Mouse (Mus musculus): ENCODE measurements around the gene Slc35f2. TPM values are rescaled to one million over a fixed set of nuclear protein-coding genes. Genes with fewer than 3 reads are reported as not detected.

Gene Slc35f2
- 6.4 and 6.7 TPM in 2 replicates for polyA plus RNA-seq (2015; fragmentation: Nextera tagmentation; extraction: Ambion mirVana)

DNA sequence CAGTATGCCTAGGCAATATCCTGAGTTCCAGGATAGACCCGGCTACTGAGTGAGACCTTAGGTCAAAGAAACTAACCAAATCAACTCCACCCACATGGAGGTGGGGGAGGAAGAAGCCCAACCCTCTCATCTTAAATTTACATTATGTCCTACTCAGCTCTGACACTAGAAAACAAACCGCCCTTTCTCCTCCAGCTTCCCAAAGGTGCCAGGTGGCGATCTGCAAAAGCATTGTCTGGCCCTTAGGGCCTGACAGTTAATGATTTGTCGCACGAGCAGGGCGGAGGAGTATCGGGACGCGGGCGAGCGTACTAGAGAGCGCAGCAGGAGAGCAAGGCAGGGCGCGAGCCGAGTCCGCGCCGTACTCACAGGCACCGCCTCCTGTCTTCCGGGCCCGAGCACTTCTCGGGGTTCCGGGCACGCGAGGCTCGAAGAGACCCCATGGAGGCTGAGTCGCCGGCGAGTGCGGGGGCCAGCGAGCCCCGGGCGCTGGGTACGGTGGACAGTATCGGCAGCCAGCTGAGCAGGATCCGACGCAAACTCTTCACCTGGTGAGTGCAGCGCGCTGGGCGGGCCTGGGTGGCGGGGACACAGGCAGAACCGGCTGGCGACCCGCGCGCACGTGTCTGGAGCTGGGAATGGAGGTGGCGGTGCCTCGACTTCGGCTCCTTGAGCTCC, at the start of gene Slc35f2:
TSS of gene Slc35f2 (plus strand) at position 195 of the 678 bp plus-strand sequence.
- Histone ChIP-seq H3K27ac (replicated peaks) (no peak within 1 kb of the TSS), H3K27me3 (peaks cover 17% of the 10 kb centered on the region; the same call in 1 of the 2 replicates), H3K36me3 (no peaks in the 10 kb centered on the region), H3K9me3 (replicated peaks) (no peaks in the 10 kb centered on the region), H3K4me2 (replicated peaks) (peak within 1 kb of the TSS; percentile 97), H3K9ac (peak within 1 kb of the TSS; percentile 44), H3K4me1 (peaks cover 14% of the 10 kb centered on the region), H3K4me3 (replicated peaks) (peak within 1 kb of the TSS; percentile 65)
- WGBS: under 1% methylated on average over 50 of the region's 50 CpGs
- 0 out of 2 replicates have a peak, but pooled peaks have one; percentile 24 for ATAC-seq (ENCODE audit: insufficient number of reproducible peaks, low FRiP score, low TSS enrichment, low read depth)

DNA sequence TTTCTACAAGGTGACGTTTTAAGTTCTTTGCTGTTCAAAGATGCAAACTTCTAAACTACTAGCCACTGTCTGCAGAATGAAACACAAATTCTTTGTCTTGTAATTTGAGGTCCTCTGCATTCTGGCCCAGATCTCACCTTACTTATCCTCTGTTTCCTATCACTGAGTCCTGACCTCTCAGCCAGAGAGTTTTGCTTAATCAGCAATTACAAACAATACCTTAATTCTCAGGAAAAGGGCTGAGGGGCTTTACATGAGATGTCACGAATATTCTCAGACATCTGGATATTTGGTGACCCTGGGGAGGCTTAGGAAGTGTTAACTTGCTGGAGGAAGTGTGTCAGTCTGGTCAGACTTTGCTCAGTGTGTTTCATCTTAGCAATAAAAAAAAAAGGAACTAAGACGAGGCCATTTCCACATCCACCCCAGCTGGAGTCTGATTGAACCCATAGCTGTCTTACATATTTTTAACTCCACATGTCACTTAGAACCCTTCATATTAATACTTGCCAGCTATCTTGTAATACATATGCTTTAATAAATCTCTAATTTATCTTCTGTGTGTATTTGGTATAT, 30.4 kb upstream of the Slc35f2 start:
- H3K4me2 ChIP-seq (replicated peaks): no peak overlapping the region
- ATAC-seq (ENCODE audit: insufficient number of reproducible peaks, low FRiP score, low TSS enrichment, low read depth): no peak
- no peak overlapping the region for H3K27ac ChIP-seq (replicated peaks)
- no peak overlapping the region for H3K4me3 ChIP-seq (replicated peaks)
- no peaks in the 10 kb centered on the region for H3K27me3 ChIP-seq
- H3K36me3 ChIP-seq: no peaks in the 10 kb centered on the region
- no peaks in the 10 kb centered on the region for H3K4me1 ChIP-seq
- 35% methylated on average over 3 of the region's 3 CpGs for WGBS
- no peaks in the 10 kb centered on the region for H3K9me3 ChIP-seq (replicated peaks)
- no peak overlapping the region for H3K9ac ChIP-seq

DNA sequence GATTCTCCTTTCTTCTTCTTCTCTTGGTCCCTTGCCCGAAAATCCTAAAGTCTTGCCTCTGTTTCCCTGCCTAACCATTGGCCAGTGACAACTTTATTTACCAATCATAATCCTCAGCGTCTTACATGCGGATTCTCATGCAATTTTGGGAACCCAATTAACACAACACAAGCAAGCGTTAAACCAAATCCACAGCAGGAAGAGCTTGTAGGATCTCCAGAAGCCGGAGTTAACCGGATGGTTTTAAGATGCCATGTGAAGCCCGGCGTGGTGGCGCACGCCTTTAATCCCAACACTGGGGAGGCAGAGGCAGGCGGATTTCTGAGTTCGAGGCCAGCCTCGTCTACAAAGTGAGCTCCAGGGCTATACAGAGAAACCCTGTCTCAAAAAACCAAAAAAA, 20.9 kb upstream of the Slc35f2 start:
- H3K4me3 ChIP-seq (replicated peaks): no peak overlapping the region
- 83% methylated on average over 13 of the region's 13 CpGs for WGBS
- H3K27me3 ChIP-seq: no peaks in the 10 kb centered on the region
- H3K4me2 ChIP-seq (replicated peaks): no peak overlapping the region
- no peak overlapping the region for H3K27ac ChIP-seq (replicated peaks)
- H3K4me1 ChIP-seq: no peaks in the 10 kb centered on the region
- ATAC-seq (ENCODE audit: insufficient number of reproducible peaks, low FRiP score, low TSS enrichment, low read depth): no peak
- H3K36me3 ChIP-seq: no peaks in the 10 kb centered on the region
- H3K9me3 ChIP-seq (replicated peaks): no peaks in the 10 kb centered on the region
- no peak overlapping the region for H3K9ac ChIP-seq

DNA sequence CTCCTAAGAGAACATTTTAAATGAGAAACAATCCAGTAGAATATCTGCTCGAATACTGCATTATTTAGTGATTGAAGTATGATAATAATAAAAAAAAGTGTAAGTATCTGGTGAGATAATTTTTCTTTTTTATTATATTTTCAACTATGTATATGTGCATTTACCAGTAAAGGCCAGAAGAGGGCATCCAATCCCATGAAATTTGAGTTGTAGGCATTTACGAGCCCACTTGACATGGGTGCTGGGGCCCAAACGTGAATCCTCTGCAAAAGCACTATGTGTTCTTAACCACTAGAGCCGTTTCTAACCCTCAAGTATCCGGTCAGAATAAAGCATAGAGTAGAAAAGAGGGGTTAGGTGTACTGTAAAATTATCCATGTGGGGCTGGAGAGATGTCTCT, 20.4 kb upstream of the Slc35f2 start:
- ATAC-seq (ENCODE audit: insufficient number of reproducible peaks, low FRiP score, low TSS enrichment, low read depth): no peak
- H3K27me3 ChIP-seq: no peaks in the 10 kb centered on the region
- no peak overlapping the region for H3K4me2 ChIP-seq (replicated peaks)
- no peak overlapping the region for H3K4me3 ChIP-seq (replicated peaks)
- no peak overlapping the region for H3K27ac ChIP-seq (replicated peaks)
- H3K4me1 ChIP-seq: no peaks in the 10 kb centered on the region
- WGBS: 45% methylated on average over 5 of the region's 5 CpGs
- H3K9ac ChIP-seq: no peak overlapping the region
- no peaks in the 10 kb centered on the region for H3K36me3 ChIP-seq
- H3K9me3 ChIP-seq (replicated peaks): no peaks in the 10 kb centered on the region

DNA sequence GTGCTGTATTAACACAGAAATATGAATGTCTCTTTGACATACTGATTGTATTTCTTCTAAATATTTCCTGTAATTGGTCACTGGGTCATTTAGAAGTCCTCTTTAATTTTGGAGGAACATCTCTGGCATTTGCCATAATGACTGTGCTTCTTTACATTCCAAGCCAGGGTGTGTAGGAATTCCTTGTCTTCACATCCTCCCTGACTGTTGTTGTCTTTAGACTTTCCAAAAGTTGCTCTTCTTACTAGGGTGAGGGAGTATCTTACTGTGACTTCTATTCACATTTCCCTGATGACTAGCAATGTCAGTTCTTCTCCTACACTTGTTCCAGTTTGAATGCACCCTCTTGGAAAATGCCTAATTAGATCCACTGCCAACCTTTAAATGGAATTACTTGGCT, 16.5 kb upstream of the Slc35f2 start:
- Histone ChIP-seq H3K27ac (replicated peaks) (no peak overlapping the region), H3K4me1 (no peaks in the 10 kb centered on the region), H3K4me3 (replicated peaks) (no peak overlapping the region), H3K36me3 (no peaks in the 10 kb centered on the region), H3K4me2 (replicated peaks) (no peak overlapping the region), H3K9ac (no peak overlapping the region), H3K9me3 (replicated peaks) (no peaks in the 10 kb centered on the region), H3K27me3 (no peaks in the 10 kb centered on the region)
- no peak for ATAC-seq (ENCODE audit: insufficient number of reproducible peaks, low FRiP score, low TSS enrichment, low read depth)

DNA sequence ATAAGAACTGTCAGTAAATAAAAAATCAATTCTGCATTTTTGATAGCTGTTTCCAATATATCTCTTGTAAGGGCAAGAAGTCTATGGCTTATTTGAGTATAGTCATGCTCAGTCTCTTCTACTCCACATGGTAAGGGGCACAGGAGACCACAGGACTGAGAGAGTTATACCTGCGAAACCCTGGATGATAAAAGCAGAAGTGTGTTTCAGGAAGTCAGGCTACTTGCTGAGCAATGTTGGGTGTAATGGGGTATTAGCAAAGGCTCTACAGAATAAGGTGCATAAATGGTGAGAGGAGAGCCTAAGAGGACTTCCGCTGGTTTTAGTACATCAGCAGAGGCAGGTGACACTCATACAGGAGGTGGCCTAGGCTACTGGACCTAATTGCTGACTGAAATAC, 13.2 kb upstream of the Slc35f2 start:
- no peak overlapping the region for H3K4me2 ChIP-seq (replicated peaks)
- no peak for ATAC-seq (ENCODE audit: insufficient number of reproducible peaks, low FRiP score, low TSS enrichment, low read depth)
- H3K27me3 ChIP-seq: no peaks in the 10 kb centered on the region
- H3K9ac ChIP-seq: no peak overlapping the region
- no peak overlapping the region for H3K4me3 ChIP-seq (replicated peaks)
- no peaks in the 10 kb centered on the region for H3K36me3 ChIP-seq
- no peaks in the 10 kb centered on the region for H3K9me3 ChIP-seq (replicated peaks)
- H3K4me1 ChIP-seq: no peaks in the 10 kb centered on the region
- WGBS: 84% methylated on average over 2 of the region's 2 CpGs
- no peak overlapping the region for H3K27ac ChIP-seq (replicated peaks)

DNA sequence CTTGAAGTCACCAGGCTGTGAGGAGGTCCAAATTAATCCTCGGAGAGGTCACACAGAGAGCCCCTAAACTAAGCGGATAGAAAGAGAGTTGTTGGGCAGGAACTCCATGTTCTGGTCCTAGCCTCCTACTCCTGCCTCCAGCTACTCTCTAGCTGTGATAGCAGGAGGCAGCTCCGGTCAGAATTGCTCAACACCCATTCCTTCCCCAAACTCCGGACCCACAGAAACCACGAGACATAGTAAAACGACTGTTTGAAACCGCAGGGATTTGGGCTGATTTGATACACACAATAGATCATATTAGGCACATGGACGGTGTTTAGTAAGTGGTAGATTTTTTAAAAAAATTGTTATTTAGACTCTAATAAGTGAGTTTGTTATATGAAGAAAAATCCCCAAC, 6.6 kb upstream of the Slc35f2 start:
- H3K27ac ChIP-seq (replicated peaks): no peak overlapping the region
- no peak overlapping the region for H3K9ac ChIP-seq
- no peak overlapping the region for H3K4me2 ChIP-seq (replicated peaks)
- H3K9me3 ChIP-seq (replicated peaks): no peaks in the 10 kb centered on the region
- WGBS: 75% methylated on average over 8 of the region's 8 CpGs
- H3K4me3 ChIP-seq (replicated peaks): no peak overlapping the region
- no peaks in the 10 kb centered on the region for H3K4me1 ChIP-seq
- no peak for ATAC-seq (ENCODE audit: insufficient number of reproducible peaks, low FRiP score, low TSS enrichment, low read depth)
- no peaks in the 10 kb centered on the region for H3K36me3 ChIP-seq
- no peaks in the 10 kb centered on the region for H3K27me3 ChIP-seq

DNA sequence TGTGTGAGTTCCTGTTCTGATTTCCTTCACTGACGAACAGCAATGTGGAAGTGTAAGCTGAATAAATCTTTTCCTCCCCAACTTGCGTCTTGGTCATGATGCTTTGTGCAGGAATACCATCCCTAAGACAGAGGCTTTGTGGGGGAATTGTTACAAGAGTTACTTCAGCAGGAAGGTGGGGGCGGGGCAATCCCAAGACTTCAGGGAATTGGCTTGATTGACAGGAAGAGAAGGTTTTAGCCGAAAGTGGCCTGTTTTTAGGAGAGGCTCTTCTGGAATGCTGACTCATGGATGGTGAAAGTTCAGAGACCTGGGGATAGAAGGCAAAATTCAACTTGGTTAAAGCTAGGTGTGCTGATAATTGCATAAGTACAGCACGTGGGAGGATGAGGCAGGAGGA, 2.9 kb upstream of the Slc35f2 start:
- no peak overlapping the region for H3K4me2 ChIP-seq (replicated peaks)
- H3K27me3 ChIP-seq: peaks cover 17% of the 10 kb centered on the region; the same call in 1 of the 2 replicates
- no peak overlapping the region for H3K9ac ChIP-seq
- no peak for ATAC-seq (ENCODE audit: insufficient number of reproducible peaks, low FRiP score, low TSS enrichment, low read depth)
- no peak overlapping the region for H3K27ac ChIP-seq (replicated peaks)
- no peaks in the 10 kb centered on the region for H3K36me3 ChIP-seq
- H3K4me3 ChIP-seq (replicated peaks): no peak overlapping the region
- H3K4me1 ChIP-seq: peaks cover 14% of the 10 kb centered on the region
- no peaks in the 10 kb centered on the region for H3K9me3 ChIP-seq (replicated peaks)
- WGBS: 82% methylated on average over 5 of the region's 5 CpGs

DNA sequence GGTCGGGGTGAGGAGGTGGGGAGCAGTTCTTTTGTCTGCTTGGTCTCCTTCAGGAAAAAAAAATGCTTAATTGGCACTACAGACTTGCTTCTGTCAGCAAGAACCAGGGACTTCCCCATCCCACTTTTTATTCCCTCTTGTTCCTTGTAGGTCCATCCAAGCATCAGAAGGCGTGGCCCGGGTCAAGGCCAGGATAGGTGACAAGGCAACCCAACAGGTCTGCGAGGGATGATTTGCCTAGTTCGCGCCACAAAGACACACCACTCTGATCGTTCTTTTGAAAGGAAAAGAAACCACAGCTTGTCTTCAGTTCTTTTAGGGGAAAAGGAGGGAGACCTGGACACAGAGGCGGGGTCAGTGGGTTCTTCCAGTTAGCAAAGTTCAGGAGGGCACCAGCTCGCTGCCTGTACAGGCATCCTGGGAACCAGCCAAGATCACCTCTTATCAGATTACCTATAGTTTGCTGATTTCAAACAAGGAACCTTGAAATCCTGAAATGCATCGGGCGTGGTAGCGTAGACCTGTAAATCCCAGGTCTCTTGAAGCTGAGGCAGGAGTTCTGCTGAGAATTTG, 481 bp upstream of the Slc35f2 start:
- no peak for ATAC-seq (ENCODE audit: insufficient number of reproducible peaks, low FRiP score, low TSS enrichment, low read depth)
- Histone ChIP-seq H3K27ac (replicated peaks) (no peak overlapping the region), H3K4me2 (replicated peaks) (peak overlapping the region; percentile 97), H3K4me1 (peaks cover 14% of the 10 kb centered on the region), H3K27me3 (peaks cover 17% of the 10 kb centered on the region; the same call in 1 of the 2 replicates), H3K9ac (no peak overlapping the region), H3K4me3 (replicated peaks) (peak overlapping the region; percentile 65), H3K36me3 (no peaks in the 10 kb centered on the region), H3K9me3 (replicated peaks) (no peaks in the 10 kb centered on the region)
- WGBS: 48% methylated on average over 12 of the region's 12 CpGs

DNA sequence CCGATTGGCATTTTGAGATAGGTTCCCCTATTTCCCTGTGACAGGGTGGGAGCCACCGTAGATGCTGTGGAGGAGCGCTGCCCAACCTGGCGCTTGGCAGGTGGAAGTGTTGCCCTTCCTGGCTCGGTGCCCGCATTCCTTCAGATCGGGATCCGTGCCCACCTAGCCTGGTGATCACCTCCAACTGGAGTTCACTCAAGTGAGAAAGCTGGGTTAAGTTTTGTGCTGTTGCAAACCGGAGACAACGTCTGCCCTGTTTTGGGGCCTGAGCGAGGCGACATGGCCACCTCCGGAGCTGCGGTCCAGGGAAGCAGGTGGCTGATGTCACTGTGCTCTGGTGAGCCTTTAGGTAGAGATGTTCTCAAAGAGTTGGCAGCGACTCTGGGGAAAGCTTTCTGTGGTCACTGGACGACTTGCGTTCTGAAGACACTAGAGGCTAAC, 803 bp downstream of the Slc35f2 start:
- Histone ChIP-seq H3K9ac (0 out of 2 replicates have a peak overlapping the region, but pooled peaks have one; percentile 44), H3K36me3 (no peaks in the 10 kb centered on the region), H3K4me1 (peaks cover 14% of the 10 kb centered on the region), H3K4me2 (replicated peaks) (peak overlapping the region; percentile 97), H3K9me3 (replicated peaks) (no peaks in the 10 kb centered on the region), H3K27me3 (peaks cover 17% of the 10 kb centered on the region; the same call in 1 of the 2 replicates), H3K27ac (replicated peaks) (no peak overlapping the region), H3K4me3 (replicated peaks) (peak overlapping the region; percentile 65)
- ATAC-seq (ENCODE audit: insufficient number of reproducible peaks, low FRiP score, low TSS enrichment, low read depth): no peak
- WGBS: 3% methylated on average over 17 of the region's 17 CpGs

DNA sequence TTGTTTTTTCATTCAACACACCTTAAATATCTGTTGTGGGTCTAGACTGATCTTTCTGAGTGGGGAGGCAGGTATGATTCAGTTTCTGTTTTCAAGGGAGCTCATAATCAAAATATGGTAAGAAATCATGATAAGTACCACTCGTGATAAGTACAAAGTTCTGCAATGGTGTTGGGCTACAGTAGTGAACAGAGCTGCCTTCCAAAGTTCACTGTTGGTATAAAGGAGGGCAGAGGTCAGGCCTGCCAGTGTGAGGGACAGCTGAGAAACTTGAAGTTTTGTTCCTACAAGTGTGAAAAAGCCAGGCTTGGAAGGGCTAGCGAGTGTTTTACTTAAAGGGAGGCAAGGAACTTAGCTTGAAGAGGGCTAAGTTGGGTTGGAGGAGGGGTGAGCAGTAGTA, 4.2 kb downstream of the Slc35f2 start:
- Histone ChIP-seq H3K27ac (replicated peaks) (no peak overlapping the region), H3K36me3 (no peaks in the 10 kb centered on the region), H3K27me3 (peaks cover 15% of the 10 kb centered on the region; the same call in 1 of the 2 replicates), H3K4me1 (peaks cover 14% of the 10 kb centered on the region), H3K9ac (no peak overlapping the region), H3K9me3 (replicated peaks) (no peaks in the 10 kb centered on the region), H3K4me2 (replicated peaks) (no peak overlapping the region), H3K4me3 (replicated peaks) (no peak overlapping the region)
- ATAC-seq (ENCODE audit: insufficient number of reproducible peaks, low FRiP score, low TSS enrichment, low read depth): no peak
- 77% methylated on average over 2 of the region's 2 CpGs for WGBS
